Mouse (Mus musculus) brain, adult 2 months (tissue): ENCODE measurements around the gene Snx27.
A peak's percentile ranks its signal among the peaks of the same experiment; 100 is the strongest.

Experiments used
- DNase-seq: peaks from one replicate; pipeline ENCODE4 v3.0.0; 2011; ENCODE audit warnings: low read depth, low spot score

Gene Snx27

DNA sequence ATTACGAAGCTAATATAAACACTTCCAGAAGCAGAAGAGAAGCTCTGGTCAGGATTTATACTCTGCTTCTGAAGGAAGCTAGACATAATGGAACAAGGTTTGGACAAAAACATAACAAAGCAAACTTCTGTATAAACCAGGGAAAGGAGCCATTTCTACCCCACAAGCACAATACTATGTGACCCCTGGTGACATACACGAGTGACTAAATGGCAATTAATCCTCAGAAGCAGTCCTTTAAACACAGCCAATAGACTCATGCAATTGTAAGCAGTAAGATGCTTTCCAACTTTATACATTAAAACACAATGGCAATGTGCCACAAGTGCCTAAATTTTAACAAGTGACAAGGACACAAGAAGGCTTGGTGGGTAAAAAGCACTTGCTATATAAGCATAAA is 15.3 kb downstream of the Snx27 start:
- DNase-seq: no peak

DNA sequence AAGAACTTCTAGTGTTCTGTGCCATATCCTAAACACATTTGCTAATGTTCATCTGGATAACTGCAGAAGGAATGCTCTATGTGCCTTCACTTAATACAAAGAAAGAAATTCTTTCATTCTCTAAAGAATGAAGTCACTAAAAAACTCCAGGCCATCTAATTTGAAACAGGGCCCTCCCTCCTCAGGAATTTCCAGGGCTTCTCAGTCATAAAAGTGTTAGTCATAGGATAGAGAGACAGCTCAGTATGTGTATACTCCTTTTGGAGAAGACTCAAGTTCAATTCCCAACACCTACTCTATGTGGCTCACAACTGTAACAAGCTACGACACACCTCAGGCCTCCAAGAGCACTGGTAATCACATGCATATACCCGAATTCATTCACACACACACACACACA is 17.0 kb downstream of the Snx27 start:
- no peak for DNase-seq

DNA sequence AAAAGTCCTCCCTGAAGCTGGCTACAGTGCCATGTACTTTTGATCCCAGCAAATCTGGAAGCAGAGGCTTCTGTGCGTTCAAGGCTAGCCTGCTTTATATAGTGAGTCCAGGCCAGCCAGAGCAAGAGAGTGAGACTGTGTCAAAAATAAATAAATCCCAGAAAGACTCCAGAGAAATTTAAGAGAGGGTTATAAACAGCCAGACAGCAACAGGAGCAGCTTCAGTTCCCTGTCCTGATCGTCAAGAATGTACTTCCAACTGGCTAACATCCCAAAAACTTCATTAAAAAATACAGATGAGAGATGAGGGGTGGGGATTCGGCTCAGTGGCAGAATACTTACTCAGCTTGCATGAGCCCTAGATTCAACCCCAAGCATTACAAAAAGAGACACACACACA is 17.4 kb downstream of the Snx27 start:
- no peak for DNase-seq

DNA sequence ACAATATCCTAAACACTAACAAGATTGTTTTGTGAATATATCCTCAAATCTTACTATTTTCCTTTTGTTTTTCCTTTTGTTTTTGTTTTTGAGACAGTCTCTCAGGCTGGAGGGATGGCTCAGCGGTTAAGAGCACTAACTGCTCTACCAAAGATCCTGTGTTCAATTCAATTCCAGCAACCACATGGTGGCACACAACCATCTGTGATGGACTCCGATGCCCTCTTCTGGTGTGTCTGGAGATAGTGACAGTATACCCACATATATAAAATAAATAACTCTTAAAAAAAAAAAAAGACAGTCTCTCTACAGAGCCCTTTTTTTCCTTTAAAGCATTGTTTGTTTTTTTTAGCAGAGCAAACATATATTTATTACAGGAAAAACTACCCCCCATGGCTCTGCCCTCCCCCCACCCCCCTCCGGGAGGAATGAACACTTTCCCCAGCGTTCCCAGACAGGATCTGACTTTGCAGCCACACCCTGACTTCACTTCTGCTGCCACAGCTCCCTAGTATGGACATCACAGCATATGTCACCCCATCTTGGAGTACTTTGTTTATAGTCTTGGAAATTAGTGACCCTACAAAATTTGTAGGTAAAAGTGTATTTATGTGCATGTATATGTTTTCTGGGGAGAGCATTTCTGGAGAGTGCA is 18.0 kb downstream of the Snx27 start:
- DNase-seq: no peak

DNA sequence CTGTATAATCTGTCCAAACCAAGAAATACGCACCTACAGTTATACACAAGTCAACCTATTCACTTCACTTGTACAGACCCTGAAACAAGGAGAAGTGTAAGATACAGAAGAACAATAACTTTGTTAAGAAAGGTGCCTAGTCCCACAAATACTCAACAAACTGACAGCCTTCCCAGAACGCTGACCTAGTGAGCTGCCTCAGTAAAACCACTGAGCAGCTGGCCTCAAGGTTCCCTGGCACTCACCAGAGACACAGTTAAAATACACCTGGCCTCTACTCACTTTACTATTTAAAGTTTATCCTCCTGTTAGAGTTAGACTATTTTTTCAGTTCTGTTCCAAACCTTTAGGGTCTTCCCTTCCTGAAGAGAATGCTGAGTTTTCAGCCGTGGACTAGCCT is 19.4 kb downstream of the Snx27 start:
- DNase-seq: no peak

DNA sequence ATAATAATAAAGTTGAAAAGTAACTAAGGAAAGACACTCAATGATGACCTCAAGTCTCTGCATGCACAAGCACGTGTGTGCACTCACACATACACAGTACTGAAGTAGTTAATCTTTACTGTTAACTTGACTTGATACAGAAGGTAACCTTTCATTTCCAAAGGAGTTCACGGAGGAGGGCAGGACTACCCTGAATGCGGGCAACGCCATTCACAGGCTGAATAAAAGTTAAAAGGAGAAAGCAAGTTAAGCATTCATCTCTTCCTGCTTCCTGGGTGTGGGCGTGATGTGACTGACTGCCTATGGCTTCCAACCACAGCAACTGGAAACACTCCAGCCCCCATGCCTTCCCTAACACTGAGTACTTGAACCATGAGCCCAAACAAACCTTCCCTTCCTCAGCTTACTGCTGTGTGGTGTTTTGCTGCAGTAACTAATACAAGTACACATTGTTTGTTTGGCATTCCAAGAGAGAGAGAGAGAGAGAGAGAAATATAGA is 22.5 kb downstream of the Snx27 start:
- no peak for DNase-seq

DNA sequence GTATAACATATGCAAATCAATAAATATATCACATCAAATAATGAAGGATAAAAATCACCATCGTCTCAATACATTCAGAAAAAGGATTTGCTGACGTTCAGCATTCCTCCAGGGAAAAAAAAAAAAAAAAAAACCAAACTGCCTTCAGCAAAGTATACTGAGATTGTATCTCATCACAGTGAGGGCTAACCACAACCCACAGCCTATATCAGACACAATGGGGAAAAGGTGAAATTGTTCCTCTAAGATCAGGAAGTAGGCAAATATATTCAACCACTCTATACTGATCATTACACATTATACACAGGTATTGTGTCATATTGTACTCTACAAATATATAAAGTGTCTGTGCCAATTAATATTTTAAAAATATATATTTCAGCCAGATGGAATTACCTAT is 33.5 kb downstream of the Snx27 start:
- DNase-seq: no peak

DNA sequence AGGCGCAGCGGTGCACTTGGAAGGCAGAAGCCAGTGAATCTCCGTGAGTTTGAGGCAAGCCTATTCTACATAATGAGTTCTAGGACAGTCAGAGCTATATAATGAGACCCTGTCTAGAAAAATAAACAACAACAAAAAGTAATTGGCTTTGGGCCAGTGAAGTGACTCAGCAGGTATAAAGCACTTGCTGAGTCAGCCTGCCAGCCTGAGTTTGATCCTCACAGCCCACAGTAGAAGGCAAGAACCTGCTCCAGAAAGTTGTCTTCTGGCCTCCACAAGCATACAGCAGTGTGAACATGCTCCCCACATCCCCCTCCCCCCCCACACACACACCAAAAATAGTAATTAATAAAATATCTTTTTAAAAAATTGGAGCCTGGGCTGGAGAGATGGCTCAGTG is 45.3 kb downstream of the Snx27 start:
- DNase-seq: peak; percentile 21

DNA sequence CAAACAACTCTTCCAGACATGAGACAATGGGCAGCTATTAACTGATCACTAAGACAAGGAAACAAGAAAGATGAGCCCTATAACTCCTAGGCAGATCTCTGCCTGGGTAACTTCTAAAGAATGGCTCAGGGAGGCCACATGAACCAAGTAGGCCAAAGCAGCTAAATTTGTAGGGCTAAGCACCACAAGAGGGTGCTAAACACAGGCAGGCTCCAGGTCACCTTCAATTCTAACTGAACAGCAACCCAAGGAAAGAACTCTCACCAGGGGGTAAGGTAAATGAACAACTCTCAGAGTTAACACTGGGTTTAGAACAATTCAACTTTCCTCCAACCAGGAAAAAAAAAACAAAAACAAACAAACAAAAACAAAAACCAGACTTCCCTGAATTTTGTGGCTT is 48.5 kb downstream of the Snx27 start:
- peak; percentile 61 for DNase-seq

DNA sequence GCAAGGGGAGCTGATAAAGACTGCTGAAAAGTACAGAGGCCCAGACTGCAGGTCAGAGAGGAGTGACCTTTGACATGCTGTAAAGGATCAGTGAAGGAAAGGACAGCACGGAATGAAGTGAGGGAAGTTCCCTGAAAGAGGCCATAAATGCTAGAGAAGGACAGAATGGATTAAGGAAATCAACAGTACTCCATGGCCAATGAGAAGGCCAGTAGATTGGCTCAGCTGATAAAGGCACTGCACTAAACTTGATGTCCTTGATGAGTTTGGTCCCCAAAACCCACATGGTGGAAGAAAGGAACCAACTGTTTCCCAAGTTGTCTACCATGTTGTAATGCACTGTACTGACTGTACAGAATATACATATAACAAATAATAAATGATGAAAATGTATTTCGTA is 55.8 kb downstream of the Snx27 start:
- DNase-seq: no peak

DNA sequence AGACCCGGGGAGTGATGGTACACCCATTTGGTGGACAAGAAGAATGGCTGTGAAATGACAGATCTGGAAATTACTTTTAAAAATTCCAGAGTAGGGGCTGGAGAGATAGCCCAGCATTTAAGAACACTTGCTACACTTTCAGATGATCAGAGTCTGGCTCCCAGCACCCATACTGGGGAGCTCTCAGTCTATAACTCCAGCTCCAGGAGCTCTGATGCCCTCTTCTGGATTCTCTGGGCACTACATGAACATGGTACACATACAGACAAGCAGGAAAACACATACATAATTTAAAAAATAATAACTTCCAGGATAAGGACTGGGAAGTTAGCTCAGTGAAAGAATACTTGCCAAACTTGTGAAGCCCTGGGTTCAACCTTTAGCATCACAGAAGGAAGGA is 75.9 kb downstream of the Snx27 start:
- no peak for DNase-seq

DNA sequence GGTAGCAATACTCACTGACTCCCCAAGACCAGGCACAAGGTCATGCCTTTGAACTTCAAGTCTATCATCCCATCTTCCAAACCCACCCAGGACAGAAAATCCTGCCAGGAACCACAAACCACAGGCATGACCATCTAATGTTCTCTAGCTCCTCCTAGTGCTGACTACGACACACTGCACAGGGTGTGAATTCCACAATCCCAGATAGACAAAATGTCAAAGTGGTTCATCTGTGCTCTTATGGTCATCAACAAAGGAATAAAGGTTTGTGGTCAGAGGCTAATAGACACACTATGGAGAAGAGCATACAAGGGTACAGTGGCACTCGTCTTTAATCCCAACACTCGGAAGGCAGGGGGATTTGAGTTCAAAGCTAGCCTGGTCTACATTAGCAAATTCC is 80.3 kb downstream of the Snx27 start:
- no peak for DNase-seq

DNA sequence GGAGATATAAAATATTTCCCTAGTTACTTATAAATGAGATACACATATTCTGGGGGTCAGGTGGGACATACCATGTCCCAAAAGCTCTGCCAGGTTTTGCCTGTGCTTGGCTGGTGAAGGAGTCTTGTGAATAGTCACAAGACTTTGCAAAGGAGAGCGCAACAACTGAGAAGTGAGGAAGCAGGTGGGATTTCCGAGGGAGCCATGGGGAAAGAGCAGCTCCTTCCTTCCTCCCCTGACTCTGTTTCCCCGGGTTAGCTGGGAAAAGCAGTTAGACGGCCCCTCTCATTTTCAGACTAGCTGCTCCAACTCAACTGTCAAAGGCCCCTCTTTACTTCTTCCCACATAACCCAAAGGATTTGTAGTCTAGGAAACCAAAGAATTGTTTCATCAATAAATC is 85.4 kb downstream of the Snx27 start:
- no peak for DNase-seq

DNA sequence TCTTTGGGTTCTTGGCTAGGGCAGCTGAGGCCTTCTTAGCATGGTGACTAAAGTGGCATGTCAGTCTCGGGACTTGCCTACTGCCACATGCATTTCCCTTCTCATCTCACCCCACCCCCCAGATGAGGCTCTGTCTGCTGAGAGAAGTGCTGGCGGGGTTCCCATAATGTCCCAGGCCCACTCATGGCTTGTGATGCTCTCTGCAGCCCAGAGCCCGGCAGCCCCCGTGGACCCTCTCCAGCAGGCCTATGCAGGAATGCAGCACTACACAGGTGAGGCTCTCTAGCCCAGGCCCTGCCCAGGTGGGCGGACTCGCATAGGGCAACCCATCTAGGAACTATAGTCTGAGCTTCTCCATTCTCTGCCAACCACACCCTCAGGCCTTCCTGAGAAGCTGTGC is 94.9 kb downstream of the Snx27 start:
- no peak for DNase-seq

DNA sequence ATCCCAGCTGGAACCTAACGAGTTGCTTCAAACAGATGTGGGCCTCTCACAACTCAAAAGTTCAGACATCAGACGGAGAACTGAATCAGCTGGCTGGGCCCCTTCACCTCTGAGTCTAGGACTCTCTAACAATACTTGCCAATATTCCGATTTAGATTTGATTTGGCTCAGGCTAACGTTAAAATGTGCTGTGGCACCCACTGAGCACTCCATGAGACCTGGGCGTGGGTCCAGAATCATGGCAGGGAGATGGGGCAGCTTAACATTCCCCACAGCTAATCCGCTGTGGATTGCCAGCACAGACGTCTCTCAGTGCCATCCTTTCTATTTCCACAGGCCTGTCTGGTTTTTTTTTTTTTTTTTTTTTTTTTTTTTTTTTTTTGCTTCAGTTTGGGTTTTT is 96.6 kb downstream of the Snx27 start:
- no peak for DNase-seq

DNA sequence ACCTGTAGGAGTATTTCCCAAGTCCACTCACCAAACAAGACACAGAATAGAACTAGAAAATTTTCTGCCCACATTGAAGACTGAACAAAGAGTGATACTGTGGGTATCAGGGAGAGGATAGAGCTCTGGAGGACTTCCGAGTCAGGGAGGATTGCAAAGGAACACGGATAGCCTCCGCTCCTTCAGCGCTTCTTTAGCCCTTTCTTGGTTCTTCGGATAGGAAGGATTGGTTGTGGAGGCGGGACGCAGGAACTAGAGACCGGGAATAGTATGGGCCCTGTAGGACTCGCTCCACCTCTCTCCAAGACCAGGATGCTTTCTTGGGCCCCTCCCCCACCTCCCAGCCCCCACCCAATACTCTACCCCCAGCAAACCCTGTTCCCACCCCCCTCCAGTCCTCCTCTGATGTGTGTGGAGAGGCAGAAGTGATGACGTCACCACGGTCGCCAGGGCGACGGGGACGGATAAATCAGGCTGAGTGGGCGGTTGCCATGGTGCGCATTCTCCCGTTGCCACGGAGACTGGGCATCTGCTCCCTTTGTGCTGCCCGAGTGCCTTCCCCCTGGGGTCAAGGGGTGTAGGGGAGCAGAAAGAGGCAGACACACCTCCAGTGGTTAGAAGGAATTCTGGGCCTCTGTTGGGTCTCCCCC is 98.6 kb downstream of the Snx27 start:
- DNase-seq: peak; percentile 97

DNA sequence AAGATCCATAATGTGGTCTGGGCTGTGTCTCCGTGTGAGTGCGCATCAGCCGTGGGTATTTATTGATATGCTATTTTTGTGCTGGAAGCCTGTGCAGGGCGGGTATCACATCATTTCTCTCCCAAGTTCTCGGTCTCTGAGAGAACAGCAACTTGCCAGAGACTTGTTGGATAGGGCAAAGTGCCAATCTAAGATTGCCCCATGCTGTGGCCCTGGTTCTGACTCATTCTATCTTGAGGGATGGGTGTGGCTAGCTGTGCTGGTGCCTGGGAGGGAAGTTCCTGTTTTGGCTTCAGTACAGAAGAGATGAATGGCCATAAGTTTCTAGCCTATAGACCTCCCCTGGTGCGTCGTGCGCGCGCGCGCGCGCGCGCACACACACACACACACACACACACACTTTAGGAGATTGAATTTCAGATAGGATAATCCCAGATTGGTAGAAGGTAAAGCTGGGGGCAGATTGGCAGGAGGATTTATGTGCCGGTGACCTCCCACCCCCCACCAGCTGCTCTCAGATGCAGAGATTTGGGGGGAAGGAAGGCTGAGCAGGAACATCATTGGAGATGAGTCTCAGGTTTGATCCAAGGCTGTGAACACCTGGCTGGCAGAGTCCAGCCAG is 99.6 kb downstream of the Snx27 start:
- peak; percentile 83 for DNase-seq

DNA sequence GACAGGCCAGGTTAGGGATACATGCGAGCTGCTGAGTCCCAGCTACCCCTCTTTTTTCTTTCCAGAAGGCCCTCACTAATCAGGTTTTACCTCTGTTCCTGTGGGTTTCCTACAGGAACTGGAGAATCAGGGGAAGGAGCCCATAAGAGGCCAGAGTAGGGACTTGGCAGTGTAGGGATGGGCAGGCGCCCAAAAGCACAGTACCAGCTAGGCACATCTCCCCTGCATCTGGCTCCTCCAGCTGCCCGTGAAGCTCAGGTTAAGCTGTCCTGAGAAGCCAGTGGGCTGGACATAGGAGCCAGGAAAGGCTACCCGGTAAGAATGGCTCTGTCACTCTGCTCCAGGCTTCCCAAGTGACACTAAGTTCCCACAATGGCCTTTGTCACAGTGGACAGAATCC is 101.1 kb downstream of the Snx27 start:
- no peak for DNase-seq

DNA sequence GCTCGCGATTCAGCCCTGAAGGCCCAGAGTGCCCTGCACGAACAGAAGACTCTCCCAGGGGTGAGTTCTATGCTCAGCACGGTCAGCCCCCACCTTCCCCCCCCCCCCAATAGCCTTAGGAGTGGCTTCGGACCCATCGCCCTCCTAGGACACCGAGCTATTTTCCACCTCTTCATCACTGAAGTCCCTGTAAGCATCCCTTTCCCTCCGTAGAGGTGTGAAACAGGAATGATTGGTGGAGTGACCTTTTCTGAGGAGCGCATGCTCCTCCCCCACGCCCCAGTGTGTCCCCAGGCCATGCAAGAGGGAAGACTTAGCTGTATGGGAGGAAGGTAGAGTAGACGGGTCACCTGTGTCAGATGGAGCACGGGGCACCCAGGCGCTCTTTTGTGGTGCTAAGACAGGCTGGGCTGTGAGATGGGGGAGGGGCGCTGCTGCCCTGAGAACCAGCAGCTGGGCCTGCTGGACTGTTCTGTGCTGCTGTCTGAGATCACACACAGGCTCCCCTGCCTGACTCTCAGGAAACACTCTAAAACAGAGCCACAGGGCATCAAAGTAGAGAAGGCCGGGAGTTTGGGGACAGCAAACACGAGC is 102.1 kb downstream of the Snx27 start, which contains the start of gene Riiad1:
Gene Riiad1 (minus strand): TSS at position 51 of the 594 bp plus-strand sequence.
- DNase-seq: no peak

DNA sequence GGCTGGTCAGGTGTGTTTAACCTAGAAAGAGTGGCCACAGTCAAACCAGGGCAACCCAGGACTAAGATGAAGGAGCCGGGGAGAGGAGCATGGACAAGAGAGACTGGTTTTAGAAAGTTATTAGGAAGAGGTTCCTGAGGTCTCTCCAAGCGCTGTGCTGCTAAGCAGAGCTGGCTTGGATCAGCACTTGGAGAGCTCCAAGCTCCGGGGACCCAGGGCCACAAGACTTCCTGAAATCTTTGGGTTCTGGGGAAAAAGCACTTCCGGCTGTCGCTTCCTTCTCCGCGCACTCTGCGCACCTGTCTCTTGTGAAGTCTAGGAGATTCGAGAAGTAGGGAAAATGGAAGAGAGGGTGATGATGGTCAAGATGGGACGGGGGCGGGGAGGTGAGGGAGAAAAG is 103.0 kb downstream of the Snx27 start:
- no peak for DNase-seq

DNA sequence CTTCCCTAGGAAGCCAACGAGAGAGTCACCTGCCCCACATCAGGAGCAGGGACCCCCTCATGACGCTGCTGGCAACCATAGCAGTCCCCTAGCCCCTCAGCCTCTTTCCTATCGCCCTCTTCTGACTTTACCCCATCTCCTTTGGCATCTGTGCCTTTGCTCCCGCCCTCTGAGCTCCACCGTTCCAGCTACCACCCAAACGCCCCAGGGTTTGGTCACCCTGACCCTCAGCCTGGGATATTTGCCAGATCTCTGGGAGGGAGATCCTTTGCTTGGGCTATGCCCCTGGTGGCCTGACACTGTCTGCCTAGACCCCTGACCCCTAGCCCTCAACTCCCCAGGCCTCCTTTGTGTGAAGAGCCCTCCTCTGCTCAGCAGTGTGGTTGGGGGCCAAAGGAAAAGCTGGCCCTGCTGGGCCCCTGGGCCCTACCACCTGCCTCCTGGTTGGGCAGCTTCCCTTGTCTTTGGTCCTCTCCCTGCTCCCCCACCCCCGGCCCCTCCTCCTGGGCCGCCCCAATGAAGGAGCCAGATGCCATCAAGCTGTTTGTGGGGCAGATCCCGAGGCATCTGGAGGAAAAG is 103.8 kb downstream of the Snx27 start:
- DNase-seq: no peak

DNA sequence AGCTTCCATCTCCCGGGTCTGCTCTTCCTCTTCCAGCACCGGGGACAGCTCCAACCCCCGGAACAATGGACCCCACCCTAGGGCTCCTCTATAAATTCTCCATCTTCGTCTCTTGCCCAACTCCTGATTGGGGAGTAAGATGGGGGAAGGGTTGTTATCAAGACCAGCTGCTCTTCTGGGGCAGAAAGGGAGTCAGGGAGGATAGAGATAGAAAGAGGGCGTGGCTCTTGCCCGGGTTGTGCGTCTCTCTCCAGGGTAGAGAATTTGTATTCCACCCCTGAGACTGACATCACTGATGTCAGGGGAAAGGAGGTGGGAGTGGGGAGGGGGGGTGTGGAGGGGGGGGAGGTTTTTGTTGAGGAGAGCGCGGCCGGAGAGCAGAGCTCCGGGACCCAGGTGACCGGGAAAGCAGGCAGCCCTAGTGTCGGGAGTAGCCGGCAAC is 104.5 kb downstream of the Snx27 start, which contains the start of gene Celf3:
Gene Celf3 (plus strand): TSS at position 315 of the 442 bp plus-strand sequence.
- DNase-seq: peak; percentile 97
